Mouse (Mus musculus) heart, adult 11 months (tissue): ENCODE measurements around the gene Igsf9.

Source experiments
- DNase-seq: peaks from one replicate; pipeline ENCODE4 v3.0.0; 2022

Gene Igsf9

GRCm38 (mm10) chr1:172481540-172482280, at the start of gene Igsf9:
TSS of gene Igsf9 (plus strand) at chr1:172481788.
- peak; percentile 99 for DNase-seq

GRCm38 (mm10) chr1:172431836-172432586, 49.6 kb upstream of the Igsf9 start:
- DNase-seq: peak; percentile 98

- DNase-seq: peak; percentile 83
These were observed 49.0 kb upstream of the Igsf9 start for GRCm38 (mm10) chr1:172432587-172432955.

- DNase-seq: peak; percentile 81
These were observed 48.4 kb upstream of the Igsf9 start for GRCm38 (mm10) chr1:172433012-172433850.

GRCm38 (mm10) chr1:172433851-172434165, 47.8 kb upstream of the Igsf9 start:
- DNase-seq: peak; percentile 67

GRCm38 (mm10) chr1:172436785-172437184, 44.8 kb upstream of the Igsf9 start:
- peak; percentile 88 for DNase-seq

- peak; percentile 54 for DNase-seq
These were observed 43.0 kb upstream of the Igsf9 start for GRCm38 (mm10) chr1:172438621-172439020.

GRCm38 (mm10) chr1:172440521-172440920, 41.1 kb upstream of the Igsf9 start:
- peak; percentile 64 for DNase-seq

GRCm38 (mm10) chr1:172441935-172442445, 39.6 kb upstream of the Igsf9 start:
- peak; percentile 69 for DNase-seq

GRCm38 (mm10) chr1:172450226-172450625, 31.4 kb upstream of the Igsf9 start:
- peak; percentile 77 for DNase-seq

GRCm38 (mm10) chr1:172450848-172451470, 30.6 kb upstream of the Igsf9 start:
- peak; percentile 89 for DNase-seq

GRCm38 (mm10) chr1:172452911-172453310, 28.7 kb upstream of the Igsf9 start:
- no peak for DNase-seq

GRCm38 (mm10) chr1:172453810-172454209, 27.8 kb upstream of the Igsf9 start:
- peak; percentile 57 for DNase-seq

- peak; percentile 91 for DNase-seq
These were observed 26.2 kb upstream of the Igsf9 start for GRCm38 (mm10) chr1:172455416-172455815.

- peak; percentile 98 for DNase-seq
These were observed 25.4 kb upstream of the Igsf9 start for GRCm38 (mm10) chr1:172456001-172456677.

GRCm38 (mm10) chr1:172457196-172457595, 24.4 kb upstream of the Igsf9 start:
- DNase-seq: peak; percentile 73

GRCm38 (mm10) chr1:172458041-172458440, 23.5 kb upstream of the Igsf9 start:
- peak; percentile 73 for DNase-seq

GRCm38 (mm10) chr1:172461602-172462001, 20.0 kb upstream of the Igsf9 start:
- no peak for DNase-seq

GRCm38 (mm10) chr1:172462534-172462933, 19.1 kb upstream of the Igsf9 start:
- no peak for DNase-seq

- peak; percentile 54 for DNase-seq
These were observed 17.9 kb upstream of the Igsf9 start for GRCm38 (mm10) chr1:172463387-172464333.
